Mouse (Mus musculus) ovary, postnatal 36 days (tissue): ENCODE measurements around the gene Actn4.
A peak's percentile ranks its signal among the peaks of the same experiment; 100 is the strongest.

ENCODE experiments used
- DNase-seq: peaks from one replicate; pipeline ENCODE4 v3.0.0; 2022; ENCODE audit warnings: low spot score, mixed read lengths

Gene Actn4

DNA sequence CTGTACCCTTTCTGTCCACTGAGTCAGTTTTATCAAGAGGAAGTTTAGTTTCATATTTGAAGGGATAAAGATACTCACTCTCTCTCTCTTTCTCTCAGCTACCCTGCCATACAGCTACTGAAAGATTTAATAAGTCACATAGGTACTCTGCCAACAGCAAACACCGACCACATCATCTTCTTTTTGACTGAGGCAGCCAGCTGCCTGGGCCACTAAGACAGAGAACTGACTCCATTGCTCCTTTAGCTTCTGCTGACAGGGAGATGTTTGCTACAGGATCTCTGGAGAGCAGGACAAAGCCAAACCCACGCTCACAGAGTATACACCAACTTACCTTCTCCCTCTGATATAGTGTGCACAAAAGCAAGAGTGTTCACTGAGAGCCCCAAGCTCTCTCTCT is 12.8 kb downstream of the Actn4 start:
- DNase-seq, result no peak

DNA sequence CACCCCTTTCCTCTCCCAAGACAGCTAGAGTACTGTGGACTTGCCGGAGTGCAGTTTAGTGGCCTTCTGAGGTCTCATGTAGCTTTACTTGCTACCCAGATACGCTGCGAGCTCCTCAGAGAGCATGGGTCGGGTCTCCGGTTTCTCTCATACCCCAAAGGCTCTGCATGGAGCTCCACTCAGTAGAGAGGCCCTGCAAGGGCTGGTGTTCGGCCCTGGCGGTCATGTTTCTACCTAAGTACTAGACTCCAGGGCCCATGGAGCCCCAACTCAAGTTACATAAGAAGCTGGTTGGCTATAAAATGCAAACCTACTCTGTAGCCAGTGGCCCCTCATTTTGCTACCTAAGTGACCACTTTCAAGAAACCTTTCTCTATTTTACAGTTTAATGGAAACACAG is 13.4 kb downstream of the Actn4 start:
- no peak for DNase-seq

DNA sequence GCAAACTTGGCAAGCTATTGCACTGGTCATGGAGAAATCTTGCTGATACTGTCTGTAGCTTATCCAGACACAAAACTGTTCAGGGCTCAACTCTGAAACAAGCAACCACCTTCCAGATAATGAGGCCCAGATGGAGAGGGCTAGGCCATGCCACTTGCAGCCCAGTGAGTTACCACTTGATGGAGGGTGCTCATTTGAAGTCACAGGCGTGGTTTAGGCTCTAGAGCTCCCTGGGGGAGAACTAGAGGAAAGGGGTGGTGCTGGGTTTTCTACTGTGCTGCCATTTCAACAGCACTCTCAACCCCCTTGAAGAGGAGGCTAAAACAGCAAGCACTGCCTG is 15.9 kb downstream of the Actn4 start:
- DNase-seq, result no peak

GRCm38 (mm10) chr7:28945416-28946270 is 16.5 kb downstream of the Actn4 start:
- DNase-seq, result no peak

- DNase-seq, result no peak
These were observed 17.3 kb downstream of the Actn4 start for GRCm38 (mm10) chr7:28944756-28945415.

DNA sequence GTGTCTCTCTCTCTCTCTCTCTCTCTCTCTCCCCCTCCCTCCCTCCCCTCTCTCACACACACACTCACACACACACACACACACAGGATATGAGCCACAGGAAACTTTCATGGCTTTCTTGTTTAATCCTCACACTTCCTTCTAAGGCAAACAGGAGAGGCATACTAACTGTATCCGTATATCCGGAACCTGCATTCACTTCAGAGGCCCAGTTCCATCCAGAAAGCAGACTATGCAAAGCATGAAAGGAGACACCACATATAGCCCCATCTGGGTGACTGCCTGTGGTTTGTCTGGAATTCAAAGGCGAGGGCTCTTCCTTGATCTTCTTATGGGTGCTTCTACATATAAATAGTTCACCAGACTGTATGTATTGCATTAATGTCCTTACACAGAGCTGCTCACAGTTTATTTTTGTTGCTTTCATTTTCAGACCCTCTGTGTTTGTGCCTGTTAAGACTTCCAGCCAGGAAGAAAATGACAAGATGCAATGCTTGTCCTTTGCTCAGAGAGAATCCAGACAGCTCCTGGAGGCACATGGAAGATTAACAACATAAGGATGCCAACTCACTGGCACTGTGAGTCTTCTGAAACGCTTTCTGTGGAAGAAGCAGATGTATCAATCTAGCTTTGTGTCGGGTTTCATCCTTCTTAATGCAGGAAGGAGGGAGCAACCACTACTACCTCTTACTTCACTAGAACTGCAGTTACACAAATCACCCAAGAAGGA is 18.5 kb downstream of the Actn4 start:
- DNase-seq, result no peak

DNA sequence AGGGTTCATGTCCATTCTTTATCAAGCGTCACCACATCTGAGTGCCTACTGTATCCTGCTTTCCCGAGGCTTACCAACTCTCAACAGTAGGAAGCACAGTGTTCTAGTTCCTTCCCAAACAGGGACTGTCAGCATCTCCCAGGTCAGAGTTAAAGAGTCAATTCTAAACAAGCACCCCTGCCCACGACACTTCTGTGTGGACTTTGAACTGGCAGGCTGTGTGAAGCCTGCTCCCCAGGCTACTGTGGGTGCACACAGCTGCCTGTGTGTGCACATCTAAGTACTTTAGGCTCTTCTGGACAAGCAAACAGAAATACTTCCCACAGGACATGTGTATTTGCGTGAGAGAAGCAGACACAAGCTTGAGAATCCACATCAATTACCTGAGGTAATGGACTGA is 20.6 kb downstream of the Actn4 start:
- no peak for DNase-seq

- no peak for DNase-seq
These were observed 21.0 kb downstream of the Actn4 start for GRCm38 (mm10) chr7:28941129-28941528.

GRCm38 (mm10) chr7:28939418-28940183 is 22.5 kb downstream of the Actn4 start:
- DNase-seq, result no peak

- DNase-seq, result no peak
These were observed 23.5 kb downstream of the Actn4 start for GRCm38 (mm10) chr7:28938654-28939053.

- DNase-seq, result no peak
These were observed 25.4 kb downstream of the Actn4 start for GRCm38 (mm10) chr7:28936787-28937186.

GRCm38 (mm10) chr7:28933825-28934224 is 28.3 kb downstream of the Actn4 start:
- no peak for DNase-seq

DNA sequence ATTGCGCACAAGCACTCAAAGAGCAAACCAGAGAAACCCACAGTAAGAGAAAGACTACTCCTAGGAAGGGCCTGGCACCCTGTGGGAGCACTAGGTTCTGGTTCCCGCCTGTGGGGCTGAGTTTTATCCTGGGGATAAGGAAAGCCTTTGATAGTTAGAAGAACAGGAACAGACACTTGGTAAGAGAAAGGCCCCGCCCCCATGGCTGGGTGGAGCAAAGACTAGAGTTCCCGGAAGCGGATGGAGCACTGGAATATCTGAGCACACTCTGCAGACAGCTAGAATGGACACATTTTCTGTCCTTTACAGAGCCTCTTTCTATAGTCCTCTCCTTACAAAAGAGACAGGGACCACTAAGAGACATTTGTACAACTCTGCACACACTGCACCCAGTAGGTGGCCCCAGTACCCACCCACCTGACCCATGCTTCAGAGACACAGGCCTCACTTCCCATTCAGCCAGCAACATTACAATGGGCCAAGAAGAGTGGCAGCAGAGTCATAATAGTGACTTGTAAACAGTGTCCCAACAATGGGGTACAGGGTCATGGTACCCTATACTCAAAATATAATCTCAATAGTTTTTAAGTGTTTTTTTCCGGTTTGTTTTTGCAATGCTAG is 29.6 kb downstream of the Actn4 start:
- DNase-seq, result no peak

DNA sequence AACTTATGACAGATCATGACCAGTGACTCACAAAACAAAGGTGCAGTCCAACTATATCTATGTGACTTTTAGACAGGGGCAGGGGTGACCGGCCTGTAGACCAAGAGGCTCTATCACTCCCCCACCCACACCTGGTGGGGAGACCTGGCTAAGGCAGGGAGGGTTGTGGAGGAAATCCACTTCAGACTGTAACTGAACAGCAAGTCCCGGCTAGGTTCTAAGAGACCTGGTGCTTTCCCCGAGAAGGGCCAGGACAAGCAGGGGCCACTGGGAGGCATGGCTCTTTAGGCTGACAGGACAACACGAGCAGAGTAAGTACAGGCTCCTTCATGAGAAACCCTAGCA is 30.5 kb downstream of the Actn4 start:
- no peak for DNase-seq

- no peak for DNase-seq
These were observed 31.0 kb downstream of the Actn4 start for GRCm38 (mm10) chr7:28931032-28931694.

- no peak for DNase-seq
These were observed 31.7 kb downstream of the Actn4 start for GRCm38 (mm10) chr7:28930320-28931031.

- DNase-seq, result no peak
These were observed 32.8 kb downstream of the Actn4 start for GRCm38 (mm10) chr7:28929381-28929780.

DNA sequence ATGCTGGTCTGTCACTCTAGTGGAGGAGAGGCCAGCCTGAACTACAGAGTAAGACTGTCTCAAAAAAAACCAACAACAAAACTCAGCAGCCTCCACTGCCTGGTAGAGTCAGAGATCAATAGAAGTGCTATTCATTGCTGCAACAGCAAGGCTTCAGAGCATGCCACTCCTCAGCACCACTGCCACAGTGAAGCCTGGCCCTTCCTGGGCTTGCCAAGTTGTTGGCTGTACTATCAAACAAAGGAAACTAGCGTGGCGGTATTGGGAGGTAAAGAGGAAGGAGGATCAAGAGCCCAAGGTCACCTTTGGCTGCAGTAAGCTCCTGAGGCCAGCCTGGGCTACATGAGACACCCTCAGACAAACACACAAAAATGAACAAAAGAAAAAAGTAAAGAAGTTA is 36.0 kb downstream of the Actn4 start:
- no peak for DNase-seq

GRCm38 (mm10) chr7:28925317-28925716 is 36.8 kb downstream of the Actn4 start:
- DNase-seq, result peak; percentile 61

DNA sequence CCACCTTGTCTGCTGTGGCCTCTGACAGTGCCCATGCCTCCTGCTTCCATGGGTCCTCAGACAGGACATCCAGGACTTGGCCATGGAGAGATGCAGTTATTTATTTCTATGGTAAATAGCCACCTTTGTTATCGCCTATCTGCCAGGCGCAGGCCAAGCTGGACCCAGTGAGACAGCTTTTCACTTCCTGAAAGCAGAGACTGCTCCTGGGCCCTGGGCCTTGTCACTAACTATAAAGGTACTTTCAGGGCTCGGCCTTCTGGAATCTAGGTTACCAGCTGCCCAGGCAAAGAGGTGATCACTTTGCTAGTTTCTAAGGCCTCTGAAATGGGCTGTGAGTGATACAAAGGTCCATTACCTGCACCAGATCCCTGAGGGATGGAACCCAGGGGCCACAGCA is 37.3 kb downstream of the Actn4 start:
- no peak for DNase-seq

- DNase-seq, result no peak
These were observed 38.3 kb downstream of the Actn4 start for GRCm38 (mm10) chr7:28923865-28924291.
